Mouse (Mus musculus) bone marrow macrophage, adult 2 months (primary cell): ENCODE data around the gene Acot2.

ENCODE experiments used
- CTCF ChIP-seq: IDR thresholded peaks from 2 replicates; pipeline ENCODE4 v1.5.1; 2012; ENCODE audit warnings: low read depth, mild to moderate bottlenecking, low read length, moderate library complexity
- POLR2A ChIP-seq: IDR thresholded peaks from 2 replicates; pipeline ENCODE4 v1.6.1; 2012; ENCODE audit warnings: mild to moderate bottlenecking, low read depth, low read length, borderline replicate concordance

DNA sequence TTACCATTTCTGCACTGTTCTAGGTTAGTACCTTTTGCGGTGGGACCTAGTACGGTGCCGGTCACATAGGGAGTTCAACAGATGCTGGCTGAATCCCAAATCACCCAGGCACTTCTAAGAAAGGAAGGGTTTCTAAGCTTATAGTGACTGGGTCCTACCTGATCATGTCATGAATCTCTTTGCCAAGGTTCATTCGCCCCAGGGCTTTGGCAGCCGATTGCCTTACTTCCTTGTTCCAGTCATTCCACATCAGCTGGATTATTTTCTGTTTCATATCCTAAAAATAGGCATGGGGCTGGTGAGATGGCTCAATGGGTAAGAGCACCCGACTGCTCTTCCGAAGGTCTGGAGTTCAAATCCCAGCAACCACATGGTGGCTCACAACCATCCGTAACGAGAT lies 29.4 kb upstream of the Acot2 start:
- TF ChIP-seq POLR2A (no peak), CTCF (no peak)
